9 mouse cellular contexts compared by ENCODE assay signal in genomic region chr19:38264505-38265500, GRCm38 (mm10). TPM values are rescaled to one million over a fixed set of nuclear protein-coding genes. Genes with fewer than 3 reads are reported as not detected.
DNase-seq lines count a peak whose midpoint lies in the region; ATAC-seq lines count a peak whose summit lies in the region.
"Had no signal": no experiment of that assay in that cellular context is flagged by ENCODE, and none has a peak within 500 bp of the region (broad histone marks: within the 10 kb centered on the region; RNA-seq: fewer than 3 reads in every experiment).

Gene Lgi1, plus strand, starts transcription at chr19:38264536.

- H3K4me1 ChIP-seq in kidney, embryonic 16.5 days (ENCODE audit: insufficient read depth, low read length): peaks cover 3% of the 10 kb centered on the region; the same call in 1 of the 2 replicates
- H3K4me1 ChIP-seq in heart, embryonic 14.5 days (ENCODE audit: control insufficient read depth in 2 of 2, insufficient read depth in 2 of 2, low read length in 2 of 2): no peaks in the 10 kb centered on the region
- H3K4me1 ChIP-seq in limb, embryonic 10.5 days: peaks cover 18% of the 10 kb centered on the region
- peaks cover 6% of the 10 kb centered on the region; the same call in 1 of the 2 replicates for H3K4me1 ChIP-seq in stomach, embryonic 14.5 days (ENCODE audit: control insufficient read depth, insufficient read depth, low read length)
- H3K4me1 ChIP-seq: liver, embryonic 15.5 days had no signal

- no peak within 1 kb of the TSS for H3K27ac ChIP-seq in kidney, embryonic 16.5 days (ENCODE audit: low read length)
- no peak within 1 kb of the TSS for H3K27ac ChIP-seq in heart, embryonic 14.5 days (replicated peaks in 1 of 2; ENCODE audit: control insufficient read depth in 1 of 2, insufficient read depth in 1 of 2, low read depth in 2 of 2, low read length in 2 of 2)
- no peak within 1 kb of the TSS for H3K27ac ChIP-seq in limb, embryonic 10.5 days
- no peak within 1 kb of the TSS for H3K27ac ChIP-seq in stomach, embryonic 14.5 days (ENCODE audit: low read length)
- H3K27ac ChIP-seq: liver, embryonic 15.5 days had no signal

- WGBS in kidney, embryonic 16.5 days: 26% methylated on average over 21 of the region's 21 CpGs
- 20% methylated on average over 21 of the region's 21 CpGs for WGBS in heart, embryonic 14.5 days
- WGBS in limb, embryonic 10.5 days: 39% methylated on average over 21 of the region's 21 CpGs
- 22% methylated on average over 21 of the region's 21 CpGs for WGBS in stomach, embryonic 14.5 days

- H3K4me2 ChIP-seq in kidney, embryonic 16.5 days (replicated peaks; ENCODE audit: low read depth, low read length): peak within 1 kb of the TSS; percentile 48
- peak within 1 kb of the TSS; percentile 61 for H3K4me2 ChIP-seq in heart, embryonic 14.5 days (ENCODE audit: low read length)
- peak within 1 kb of the TSS; percentile 33 for H3K4me2 ChIP-seq in stomach, embryonic 14.5 days (replicated peaks; ENCODE audit: low read depth, low read length)
- H3K4me2 ChIP-seq: liver, embryonic 15.5 days had no signal

- no peaks in the 10 kb centered on the region for H3K9me3 ChIP-seq in kidney, embryonic 16.5 days (ENCODE audit: low read length)
- no peaks in the 10 kb centered on the region for H3K9me3 ChIP-seq in heart, embryonic 14.5 days (ENCODE audit: control insufficient read depth, low read length)
- H3K9me3 ChIP-seq in limb, embryonic 10.5 days (replicated peaks): no peaks in the 10 kb centered on the region
- no peaks in the 10 kb centered on the region for H3K9me3 ChIP-seq in stomach, embryonic 14.5 days (ENCODE audit: control insufficient read depth, low read depth, low read length)
- H3K9me3 ChIP-seq: liver, embryonic 15.5 days had no signal

- H3K36me3 ChIP-seq in kidney, embryonic 16.5 days (ENCODE audit: insufficient read depth, low read length): no peaks in the 10 kb centered on the region
- no peaks in the 10 kb centered on the region for H3K36me3 ChIP-seq in heart, embryonic 14.5 days (ENCODE audit: control insufficient read depth, insufficient read depth, low read length)
- H3K36me3 ChIP-seq in limb, embryonic 10.5 days: no peaks in the 10 kb centered on the region
- no peaks in the 10 kb centered on the region for H3K36me3 ChIP-seq in stomach, embryonic 14.5 days (ENCODE audit: control insufficient read depth, insufficient read depth, low read length)
- H3K36me3 ChIP-seq: liver, embryonic 15.5 days had no signal

- H3K9ac ChIP-seq in kidney, embryonic 16.5 days (replicated peaks; ENCODE audit: low read length): no peak within 1 kb of the TSS
- peak within 1 kb of the TSS; percentile 16; the same call in 1 of the 2 replicates for H3K9ac ChIP-seq in heart, embryonic 14.5 days (ENCODE audit: low read length)
- H3K9ac ChIP-seq in stomach, embryonic 14.5 days (replicated peaks; ENCODE audit: low read depth, low read length): no peak within 1 kb of the TSS
- H3K9ac ChIP-seq: liver, embryonic 15.5 days had no signal

- H3K27me3 ChIP-seq in kidney, embryonic 16.5 days (ENCODE audit: insufficient read depth, low read length): peaks cover 14% of the 10 kb centered on the region; the same call in 1 of the 2 replicates
- H3K27me3 ChIP-seq in heart, embryonic 14.5 days (ENCODE audit: control insufficient read depth, insufficient read depth, low read length): peaks cover 11% of the 10 kb centered on the region
- peaks cover 14% of the 10 kb centered on the region; the same call in 1 of the 2 replicates for H3K27me3 ChIP-seq in limb, embryonic 10.5 days (ENCODE audit: low read depth, poor library complexity, severe bottlenecking)
- no peaks in the 10 kb centered on the region for H3K27me3 ChIP-seq in stomach, embryonic 14.5 days (ENCODE audit: control insufficient read depth, insufficient read depth, low read length)

- no peak for DNase-seq in kidney, postnatal 10 days
- peak; percentile 79 to 81 for DNase-seq in cerebellum, adult 18-20 months
- DNase-seq in limb, embryonic 10.5 days (ENCODE audit: low spot score): no peak
- no peak for DNase-seq in urinary bladder, adult 2 months (ENCODE audit: low spot score)
- DNase-seq in thymus, postnatal 10 days (ENCODE audit: low spot score in 2 of 2): no peak

- ATAC-seq in kidney, embryonic 16.5 days (ENCODE audit: low FRiP score, low TSS enrichment): no peak
- no peak for ATAC-seq in heart, embryonic 14.5 days (ENCODE audit: insufficient number of reproducible peaks, insufficient read depth, low FRiP score, low read depth)
- no peak for ATAC-seq in stomach, embryonic 14.5 days (ENCODE audit: insufficient number of reproducible peaks, insufficient read depth, low FRiP score, low read depth)

- peak within 1 kb of the TSS; percentile 19 for H3K4me3 ChIP-seq in kidney, embryonic 16.5 days (ENCODE audit: low read length)
- peak within 1 kb of the TSS in 1 of 2 experiments; percentile 27; a peak in 2 of 4 replicates for H3K4me3 ChIP-seq in heart, embryonic 14.5 days (ENCODE audit: control insufficient read depth in 1 of 2, insufficient read depth in 1 of 2, low read depth in 1 of 2, low read length in 2 of 2)
- peak within 1 kb of the TSS; percentile 32 for H3K4me3 ChIP-seq in limb, embryonic 10.5 days
- H3K4me3 ChIP-seq in stomach, embryonic 14.5 days (ENCODE audit: low read depth, low read length): peak within 1 kb of the TSS; percentile 11
- H3K4me3 ChIP-seq: liver, embryonic 15.5 days had no signal

RNA-seq across cellular contexts. Expression of gene Lgi1, which starts in this region (rescaled TPM):
- 1.5 and 2.0 TPM in 2 replicates for polyA plus RNA-seq in kidney, embryonic 16.5 days (2015; fragmentation: Nextera tagmentation; extraction: Ambion mirVana)
- polyA plus RNA-seq in heart, embryonic 14.5 days (2014; fragmentation: Nextera tagmentation; extraction: Ambion mirVana): 0.14 TPM in 1 of 2 replicates, not detected in the other
- polyA plus RNA-seq in limb, embryonic 10.5 days (2016; fragmentation: Nextera tagmentation; extraction: Ambion mirVana): 0.28 and 0.50 TPM in 2 replicates
- polyA plus RNA-seq in stomach, embryonic 14.5 days (2014; fragmentation: Nextera tagmentation; extraction: Ambion mirVana): 1.1 and 1.3 TPM in 2 replicates
- 1.0 and 1.4 TPM in 2 replicates for polyA plus RNA-seq in urinary bladder, adult 2 months (2012; rRNA removed)

Comparison
In these comparisons a context has a peak if more than half of its experiments do, and no peak if none do; other contexts are left out.
1. DNase-seq: peak in cerebellum, adult 18-20 months (2 of 2); none in kidney, postnatal 10 days (single experiment), limb, embryonic 10.5 days (single experiment), urinary bladder, adult 2 months (single experiment) and thymus, postnatal 10 days (0 of 2).
2. Peak in every context shown above with its lines, with median percentiles within 50 percentile points of each other: H3K4me2 ChIP-seq.